Mouse (Mus musculus): ENCODE results near the gene Qpct.

- TF ChIP-seq CTCF (conservative IDR thresholded peaks at IDR 0.05; ENCODE audit: low read length): no peak
- TF ChIP-seq NANOG (IDR thresholded peaks at IDR 0.05; ENCODE audit: borderline replicate concordance, low read length): no peak
- TF ChIP-seq POU5F1 (IDR thresholded peaks at IDR 0.05; ENCODE audit: borderline replicate concordance, low read length): no peak
Measured at GRCm38 (mm10) chr17:79018422-79018821, 33.3 kb upstream of the Qpct start.

Data from E14TG2a.4 (cell line).